Mouse (Mus musculus) spleen, postnatal 4 days (tissue): ENCODE results near the gene Cmas.
A peak's percentile ranks its signal among the peaks of the same experiment; 100 is the strongest.

Source experiments
- DNase-seq, 2 experiments: peaks; one replicate each; pipeline ENCODE4 v3.0.0; 2022; ENCODE audit warnings: low spot score in 2 of 2

Cmas gene

DNA sequence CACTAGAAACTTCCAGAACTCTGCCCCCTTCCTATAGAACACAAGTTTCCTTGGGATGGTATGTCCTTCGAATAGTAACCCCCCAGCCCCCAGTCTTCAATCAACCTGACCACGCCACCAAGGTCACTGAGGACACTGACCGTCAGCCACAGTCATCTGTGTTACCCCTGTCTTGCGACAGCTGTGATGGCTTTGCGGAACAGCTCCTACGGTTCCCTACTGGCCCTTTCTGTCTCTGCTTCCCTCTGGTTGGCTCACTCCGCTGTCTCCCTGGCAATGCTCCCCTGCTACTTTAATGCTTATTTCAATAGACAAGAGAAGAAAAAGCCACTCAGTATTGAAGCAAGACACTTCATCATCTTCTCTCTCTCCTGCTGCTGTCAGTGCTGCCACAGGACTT is 37.0 kb downstream of the Cmas start:
- DNase-seq = no peak

DNA sequence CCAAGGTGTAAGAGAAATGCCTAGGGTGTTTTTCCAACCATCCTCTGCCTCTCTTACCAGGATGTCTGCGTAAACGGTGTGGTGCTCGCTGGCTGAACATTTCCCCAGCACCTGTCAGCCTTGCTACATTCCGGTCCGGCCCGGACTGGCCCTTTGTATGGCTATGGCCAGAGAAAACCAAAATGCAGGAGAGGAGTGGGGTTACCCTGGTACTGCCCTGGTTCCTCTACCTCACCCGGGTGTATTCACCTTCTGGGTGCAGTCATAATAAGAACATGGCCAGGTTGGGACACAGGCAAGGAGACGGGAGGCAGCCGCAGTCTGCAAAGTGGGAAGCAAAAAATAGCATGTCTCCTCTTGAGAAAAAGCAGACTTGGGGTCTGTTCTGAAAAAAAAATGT is 38.6 kb downstream of the Cmas start:
- DNase-seq = no peak

DNA sequence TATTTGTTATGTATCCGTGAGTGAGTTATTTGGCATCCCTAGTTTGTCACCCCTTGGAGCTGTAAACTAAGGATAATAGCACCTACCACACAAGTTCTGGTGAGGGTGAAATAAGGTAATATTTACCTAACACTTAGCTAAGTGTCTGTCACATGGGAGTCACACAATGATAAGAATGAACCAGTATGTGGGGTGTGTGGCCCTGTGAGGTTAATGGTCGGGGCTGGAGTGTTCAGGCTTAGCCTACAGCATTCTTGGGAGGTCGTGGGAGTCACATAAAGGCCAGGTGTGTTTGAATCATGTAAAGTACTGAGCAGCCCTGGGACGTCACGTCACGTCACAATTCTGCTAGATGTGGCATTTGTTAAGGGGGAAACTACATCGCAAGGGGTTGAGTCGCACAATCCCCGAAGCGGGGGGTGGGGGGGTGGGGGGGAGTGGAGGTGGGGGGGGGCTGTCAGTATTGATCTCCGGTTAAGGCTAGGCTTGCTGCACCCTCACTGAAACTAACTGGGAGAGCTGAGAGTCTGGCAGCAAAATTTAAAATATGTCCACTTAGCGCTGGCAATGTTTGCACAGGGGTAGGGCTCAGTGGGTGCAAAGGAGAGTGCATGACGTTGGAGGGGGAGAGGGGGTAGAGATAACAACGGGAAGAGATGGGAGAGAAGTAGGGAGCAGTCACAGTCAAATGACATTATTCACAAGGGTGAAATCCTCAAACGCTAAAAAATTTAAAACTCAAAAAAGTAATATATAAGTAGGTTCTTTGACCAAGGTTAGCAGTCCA is 39.4 kb downstream of the Cmas start:
- DNase-seq = no peak

GRCm38 (mm10) chr6:142797996-142798395 is 41.5 kb downstream of the Cmas start:
- DNase-seq = no peak

GRCm38 (mm10) chr6:142798837-142799236 is 42.4 kb downstream of the Cmas start:
- no peak for DNase-seq

DNA sequence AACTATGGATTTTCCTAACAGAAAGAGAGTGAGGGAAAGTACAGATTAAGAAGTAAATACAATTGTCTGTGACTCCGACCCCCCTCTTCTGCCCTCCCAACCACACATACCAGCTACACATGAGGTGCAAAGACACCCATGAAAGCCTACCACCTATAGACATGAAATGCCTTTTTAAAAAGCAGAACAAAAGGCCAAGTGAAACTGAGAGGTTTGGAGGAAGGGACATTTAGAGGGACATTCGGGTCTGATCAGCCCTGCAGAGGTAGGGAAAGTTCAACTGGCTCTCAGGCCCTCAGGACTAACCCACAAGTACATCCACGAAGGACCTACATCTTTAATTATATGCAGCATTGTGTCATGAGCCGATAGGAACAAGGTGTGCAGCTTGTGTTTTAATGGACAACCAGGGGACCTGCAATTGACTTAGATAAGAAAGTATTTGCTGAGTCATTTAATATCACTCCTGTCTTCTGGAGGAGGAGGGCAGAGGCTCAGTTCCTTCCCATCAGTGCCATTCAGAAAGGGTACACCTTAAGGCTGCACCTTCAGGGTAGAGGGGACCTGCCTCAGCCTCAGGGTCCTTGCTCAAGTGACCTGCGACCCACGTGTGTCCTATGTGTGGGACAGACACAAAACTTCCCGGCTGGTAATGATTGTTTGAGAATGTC is 43.4 kb downstream of the Cmas start:
- no peak for DNase-seq

DNA sequence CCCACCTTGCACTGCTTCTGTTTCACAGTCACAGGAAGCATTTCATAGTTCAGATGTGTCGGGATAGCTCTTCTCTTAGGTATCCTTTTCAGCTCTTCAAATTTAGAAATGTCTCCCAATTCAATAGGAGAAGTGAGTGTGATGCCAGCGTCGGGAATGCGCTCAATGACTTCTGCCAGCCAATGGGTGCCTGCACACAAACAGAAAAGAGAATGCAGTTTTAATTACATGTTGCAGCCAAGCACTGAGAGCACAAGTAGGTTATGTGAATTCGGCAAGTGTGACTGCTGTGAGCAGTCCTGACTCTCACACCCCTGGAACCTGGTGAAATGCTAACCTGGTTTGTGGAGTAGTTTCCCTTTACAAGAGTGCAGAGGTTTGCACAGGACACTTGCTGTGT is 45.2 kb downstream of the Cmas start:
- DNase-seq = no peak

GRCm38 (mm10) chr6:142802617-142803525 is 46.4 kb downstream of the Cmas start:
- DNase-seq = no peak

GRCm38 (mm10) chr6:142804402-142804801 is 47.9 kb downstream of the Cmas start, which contains the start of gene Sult6b2:
TSS of gene Sult6b2 (minus strand) at chr6:142804502.
- DNase-seq = no peak

DNA sequence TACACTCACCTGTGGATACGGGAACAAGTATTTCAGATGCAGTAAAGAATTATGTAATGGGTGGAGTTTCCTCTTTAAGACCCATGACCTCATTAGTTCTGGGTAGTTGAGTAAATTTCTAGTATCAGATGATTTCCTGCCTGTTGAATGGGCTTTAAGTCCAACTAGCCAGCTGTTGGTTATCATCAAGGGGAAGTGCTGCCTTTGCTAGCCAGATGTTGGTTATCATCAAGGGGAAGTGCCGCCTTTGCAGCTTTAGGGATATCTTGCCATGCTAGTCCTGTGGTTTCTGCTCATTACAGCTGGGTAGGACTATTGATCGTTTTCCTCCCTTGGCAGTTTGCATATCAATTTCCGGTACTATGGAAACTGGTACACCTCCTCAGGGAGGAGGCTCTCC is 49.8 kb downstream of the Cmas start:
- no peak for DNase-seq

DNA sequence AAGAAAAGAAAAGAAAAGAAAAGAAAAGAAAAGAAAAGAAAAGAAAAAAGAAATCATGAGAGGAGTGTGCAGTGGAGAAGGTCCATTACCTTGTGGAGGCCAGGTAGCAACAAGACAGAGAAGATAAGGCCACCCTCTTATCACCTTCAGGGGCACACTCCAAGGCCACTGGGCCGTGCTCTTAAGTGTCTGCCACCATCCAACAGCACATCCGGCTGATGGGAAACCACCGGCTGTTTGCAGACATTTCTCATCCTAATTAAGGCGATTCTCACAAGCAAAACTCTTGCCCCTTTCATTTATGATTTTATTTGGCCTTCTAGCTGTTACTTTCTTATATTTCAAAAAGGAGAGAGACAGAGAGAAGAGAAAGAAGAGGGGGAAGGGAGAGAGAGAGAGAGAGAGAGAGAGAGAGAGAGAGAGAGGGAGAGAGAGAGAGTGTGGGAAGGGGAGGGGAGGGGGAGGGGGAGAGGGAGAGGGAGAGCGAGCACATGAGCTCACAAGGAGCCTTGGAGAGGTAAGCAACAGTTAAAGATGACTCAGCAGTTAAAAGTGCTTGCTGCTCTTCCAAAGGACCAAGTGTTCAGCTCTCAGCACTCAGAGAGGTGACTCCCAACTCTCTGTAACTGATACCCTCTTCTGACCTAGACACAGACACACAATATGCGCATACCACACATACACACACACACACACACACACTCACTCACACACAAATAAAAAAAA is 53.0 kb downstream of the Cmas start:
- no peak for DNase-seq

DNA sequence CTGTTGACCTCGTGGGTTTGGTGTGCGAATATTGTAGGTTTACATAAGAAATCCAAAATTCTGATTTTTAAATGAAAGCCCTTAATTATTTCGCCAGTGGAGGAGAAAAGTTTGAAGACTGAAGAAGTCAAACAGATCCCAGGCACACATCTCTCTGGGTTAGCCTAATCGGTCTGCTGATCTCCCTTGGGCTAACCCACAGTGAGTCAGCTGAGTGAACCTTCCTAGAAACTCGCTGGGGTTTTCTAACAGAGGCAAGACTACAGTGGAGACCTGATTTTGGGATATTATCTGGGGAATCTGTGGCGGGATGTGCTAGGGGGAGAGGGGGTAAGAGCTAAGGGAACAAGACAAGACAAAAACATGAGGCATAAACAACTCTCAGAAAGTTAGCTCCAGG is 53.8 kb downstream of the Cmas start:
- DNase-seq = no peak

GRCm38 (mm10) chr6:142812969-142813368 is 56.5 kb downstream of the Cmas start:
- no peak for DNase-seq

GRCm38 (mm10) chr6:142814011-142814410 is 57.5 kb downstream of the Cmas start:
- no peak for DNase-seq

GRCm38 (mm10) chr6:142814495-142814921 is 58.0 kb downstream of the Cmas start:
- peak; percentile 68 to 90 for DNase-seq

GRCm38 (mm10) chr6:142815513-142815912 is 59.0 kb downstream of the Cmas start:
- DNase-seq = no peak

- DNase-seq = peak in 1 of 2 experiments; percentile 51
Observed at GRCm38 (mm10) chr6:142818306-142818705, 61.8 kb downstream of the Cmas start.

DNA sequence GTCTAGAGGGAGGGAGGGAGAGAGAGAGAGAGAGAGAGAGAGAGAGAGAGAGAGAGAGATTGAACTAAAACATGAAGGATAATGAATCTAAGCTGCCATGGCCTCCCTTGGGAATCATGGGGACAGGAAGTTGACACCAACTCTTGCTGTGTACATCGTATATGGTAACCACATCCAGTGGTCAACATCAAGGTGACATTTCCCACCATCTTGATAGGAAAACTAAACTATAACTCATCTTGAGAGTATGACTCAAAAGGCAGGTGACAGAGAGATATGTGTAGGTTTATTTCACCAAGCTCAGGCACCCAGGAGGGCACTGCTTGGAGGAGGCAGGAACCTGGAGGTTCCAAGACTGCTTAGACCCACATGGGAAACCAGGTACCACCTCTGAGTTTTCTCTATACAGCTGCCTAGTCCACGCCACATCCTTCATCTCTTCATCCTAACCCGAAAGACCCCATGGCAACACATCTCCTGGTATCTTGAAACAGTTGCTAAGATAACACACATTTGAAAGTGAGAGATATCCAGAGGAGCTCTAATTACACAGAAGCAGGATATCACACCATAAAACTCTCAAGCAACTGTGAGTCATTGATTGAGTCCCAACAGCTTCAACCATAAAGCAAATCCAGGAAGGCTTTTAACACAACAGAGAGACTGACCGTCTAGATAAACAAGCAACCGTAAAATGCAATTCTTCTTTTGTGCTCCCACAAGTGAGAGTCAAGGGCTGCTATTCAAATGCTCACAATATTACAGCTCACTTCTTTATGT is 66.7 kb downstream of the Cmas start:
- peak in 1 of 2 experiments; percentile 34 for DNase-seq
